Mouse (Mus musculus): Measurements from ENCODE around the gene Htr6.

Gene Htr6

GRCm38 (mm10) chr4:139048518-139048917, 26.9 kb downstream of the Htr6 start:
- no peak for DNase-seq (ENCODE audit: low read depth, low spot score)

- DNase-seq (ENCODE audit: low read depth, low spot score), result no peak
Observed at GRCm38 (mm10) chr4:139046354-139046753, 29.0 kb downstream of the Htr6 start.

GRCm38 (mm10) chr4:139044566-139044965, 30.8 kb downstream of the Htr6 start:
- DNase-seq (ENCODE audit: low read depth, low spot score), result no peak

GRCm38 (mm10) chr4:139043600-139043999, 31.8 kb downstream of the Htr6 start:
- DNase-seq (ENCODE audit: low read depth, low spot score), result no peak

GRCm38 (mm10) chr4:139042611-139043010, 32.8 kb downstream of the Htr6 start:
- no peak for DNase-seq (ENCODE audit: low read depth, low spot score)

- DNase-seq (ENCODE audit: low read depth, low spot score), result no peak
Observed at GRCm38 (mm10) chr4:139040084-139040839, 35.1 kb downstream of the Htr6 start.

- no peak for DNase-seq (ENCODE audit: low read depth, low spot score)
Observed at GRCm38 (mm10) chr4:139037795-139038607, 37.4 kb downstream of the Htr6 start.

- no peak for DNase-seq (ENCODE audit: low read depth, low spot score)
Observed at GRCm38 (mm10) chr4:139035799-139036198, 39.6 kb downstream of the Htr6 start.

GRCm38 (mm10) chr4:139034942-139035341, 40.4 kb downstream of the Htr6 start:
- no peak for DNase-seq (ENCODE audit: low read depth, low spot score)

GRCm38 (mm10) chr4:139034540-139034939, 40.8 kb downstream of the Htr6 start:
- no peak for DNase-seq (ENCODE audit: low read depth, low spot score)

- no peak for DNase-seq (ENCODE audit: low read depth, low spot score)
Observed at GRCm38 (mm10) chr4:139034010-139034367, 41.4 kb downstream of the Htr6 start.

GRCm38 (mm10) chr4:139033263-139034009, 41.9 kb downstream of the Htr6 start:
- DNase-seq (ENCODE audit: low read depth, low spot score), result no peak

GRCm38 (mm10) chr4:139032521-139032920, 42.8 kb downstream of the Htr6 start:
- DNase-seq (ENCODE audit: low read depth, low spot score), result no peak

GRCm38 (mm10) chr4:139030675-139031074, 44.7 kb downstream of the Htr6 start:
- DNase-seq (ENCODE audit: low read depth, low spot score), result no peak

GRCm38 (mm10) chr4:139024379-139024778, 51.0 kb downstream of the Htr6 start:
- DNase-seq (ENCODE audit: low read depth, low spot score), result no peak

- no peak for DNase-seq (ENCODE audit: low read depth, low spot score)
Observed at GRCm38 (mm10) chr4:139020385-139020784, 55.0 kb downstream of the Htr6 start.

- DNase-seq (ENCODE audit: low read depth, low spot score), result no peak
Observed at GRCm38 (mm10) chr4:139019413-139019812, 56.0 kb downstream of the Htr6 start.

GRCm38 (mm10) chr4:139018976-139019375, 56.4 kb downstream of the Htr6 start:
- DNase-seq (ENCODE audit: low read depth, low spot score), result no peak

GRCm38 (mm10) chr4:139018388-139018787, 57.0 kb downstream of the Htr6 start:
- no peak for DNase-seq (ENCODE audit: low read depth, low spot score)

- no peak for DNase-seq (ENCODE audit: low read depth, low spot score)
Observed at GRCm38 (mm10) chr4:139014793-139015192, 60.6 kb downstream of the Htr6 start.

- no peak for DNase-seq (ENCODE audit: low read depth, low spot score)
Observed at GRCm38 (mm10) chr4:139013281-139013680, 62.1 kb downstream of the Htr6 start.

GRCm38 (mm10) chr4:139011201-139011702, 64.1 kb downstream of the Htr6 start:
- no peak for DNase-seq (ENCODE audit: low read depth, low spot score)
